Mouse (Mus musculus) bone marrow macrophage, adult 2 months (primary cell): ENCODE data around the gene Aanat.

Source experiments
- CTCF ChIP-seq: IDR thresholded peaks from 2 replicates; pipeline ENCODE4 v1.5.1; 2012; ENCODE audit warnings: low read depth, mild to moderate bottlenecking, low read length, moderate library complexity
- POLR2A ChIP-seq: IDR thresholded peaks from 2 replicates; pipeline ENCODE4 v1.6.1; 2012; ENCODE audit warnings: mild to moderate bottlenecking, low read depth, low read length, borderline replicate concordance

DNA sequence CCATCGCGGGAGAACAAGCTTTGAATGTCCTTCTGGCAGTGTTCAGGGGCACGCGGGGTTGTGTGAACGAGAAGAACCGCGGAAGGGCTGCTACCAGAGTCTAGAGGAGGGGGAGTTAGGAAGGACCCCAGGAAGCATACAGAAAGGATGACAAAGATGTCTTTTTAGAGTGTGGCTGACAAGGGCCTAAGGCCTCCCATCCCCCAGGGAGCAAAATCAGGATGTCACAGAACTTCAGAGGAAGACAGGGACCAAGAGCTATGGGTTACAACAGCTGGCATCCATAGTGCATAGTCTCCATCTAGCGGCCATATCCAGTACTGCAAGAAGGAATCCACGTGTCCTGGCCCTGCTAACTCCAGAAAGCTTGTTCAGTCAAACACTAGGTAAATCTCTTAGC is 42.5 kb downstream of the Aanat start:
- TF ChIP-seq CTCF (peak; percentile 44; the same call in 1 of the 2 replicates), POLR2A (no peak)
